Mouse (Mus musculus): ENCODE data around the gene Lpcat2b. TPM values are rescaled to one million over a fixed set of nuclear protein-coding genes. Genes with fewer than 3 reads are reported as not detected.
"Not testable (repeated sequence)": the region's sequence is repeated elsewhere in the genome, so short reads cannot be mapped to it uniquely, and the experiment has no call there.

Gene Lpcat2b
- not detected in 2 replicates for polyA plus RNA-seq (2015; fragmentation: Nextera tagmentation; extraction: Ambion mirVana)

DNA sequence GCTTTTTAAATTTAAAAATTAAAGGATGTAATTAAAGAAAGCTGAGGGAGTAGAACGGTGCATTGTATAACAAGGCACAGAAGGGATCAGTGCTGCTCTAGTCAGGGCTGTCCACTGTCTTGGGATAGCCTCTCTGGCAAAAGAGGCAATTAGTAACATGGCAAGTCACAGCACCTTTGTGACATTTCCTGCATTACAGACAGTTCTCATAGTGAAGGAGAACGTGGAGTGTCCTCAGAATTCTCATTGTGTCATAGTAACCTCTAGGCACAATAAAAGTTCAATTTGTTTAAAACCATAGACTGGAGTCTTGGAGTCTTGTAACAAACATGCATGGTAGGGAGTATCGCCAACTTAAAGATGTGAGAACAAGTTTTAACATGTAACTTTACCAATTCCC lies at the start of gene Lpcat2b:
Gene Lpcat2b (plus strand): TSS at position 301 of the 400 bp plus-strand sequence.
- Histone ChIP-seq H3K4me2 (ENCODE audit: low read depth, low read length) (no peak within 1 kb of the TSS), H3K4me1 (ENCODE audit: control insufficient read depth, low read depth, low read length) (0 out of 2 replicates have a peak, but pooled peaks cover 2% of the 10 kb centered on the region), H3K27me3 (ENCODE audit: control insufficient read depth, insufficient read depth, low read depth, low read length) (no peaks in the 10 kb centered on the region; the same call in 1 of the 2 replicates), H3K36me3 (ENCODE audit: control insufficient read depth, insufficient read depth) (no peaks in the 10 kb centered on the region), H3K27ac (ENCODE audit: low read length) (no peak within 1 kb of the TSS), H3K9me3 (replicated peaks; ENCODE audit: control insufficient read depth, low read length) (no peaks in the 10 kb centered on the region), H3K9ac (ENCODE audit: low read depth, low read length) (no peak within 1 kb of the TSS), H3K4me3 (ENCODE audit: low read depth, low read length) (no peak within 1 kb of the TSS)
- WGBS (ENCODE audit: insufficient replicate concordance): 48% methylated on average over 3 of the region's 3 CpGs
- no peak for ATAC-seq (ENCODE audit: low read depth)

DNA sequence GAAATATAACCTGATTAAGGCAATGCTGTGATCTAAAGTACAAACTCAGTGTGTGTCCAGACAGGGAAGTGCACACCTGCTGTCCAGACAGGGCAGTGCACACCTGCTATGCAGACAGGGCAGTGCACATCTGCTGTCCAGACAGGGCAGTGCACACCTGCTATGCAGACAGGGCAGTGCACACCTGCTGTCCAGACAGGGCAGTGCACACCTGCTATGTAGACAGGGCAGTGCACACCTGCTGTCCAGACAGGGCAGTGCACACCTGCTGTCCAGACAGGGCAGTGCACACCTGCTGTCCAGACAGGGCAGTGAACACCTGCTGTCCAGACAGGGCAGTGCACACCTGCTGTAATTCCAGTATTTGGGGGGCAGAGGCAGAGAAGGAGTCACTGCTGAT lies 44.9 kb upstream of the Lpcat2b start:
- H3K4me1 ChIP-seq (ENCODE audit: control insufficient read depth, low read depth, low read length); ATAC-seq (ENCODE audit: low read depth); H3K4me2 ChIP-seq (ENCODE audit: low read depth, low read length); H3K27ac ChIP-seq (ENCODE audit: low read length); H3K27me3 ChIP-seq (ENCODE audit: control insufficient read depth, insufficient read depth, low read depth, low read length); H3K36me3 ChIP-seq (ENCODE audit: control insufficient read depth, insufficient read depth); H3K4me3 ChIP-seq (ENCODE audit: low read depth, low read length); H3K9me3 ChIP-seq (replicated peaks; ENCODE audit: control insufficient read depth, low read length); H3K9ac ChIP-seq (ENCODE audit: low read depth, low read length): not testable (repeated sequence)

GRCm38 (mm10) chr5:107387788-107388187 lies 43.6 kb upstream of the Lpcat2b start:
- Histone ChIP-seq H3K4me3 (ENCODE audit: low read depth, low read length) (no peak overlapping the region), H3K9ac (ENCODE audit: low read depth, low read length) (no peak overlapping the region), H3K36me3 (ENCODE audit: control insufficient read depth, insufficient read depth) (no peaks in the 10 kb centered on the region), H3K27me3 (ENCODE audit: control insufficient read depth, insufficient read depth, low read depth, low read length) (no peaks in the 10 kb centered on the region), H3K4me1 (ENCODE audit: control insufficient read depth, low read depth, low read length) (no peaks in the 10 kb centered on the region), H3K27ac (ENCODE audit: low read length) (no peak overlapping the region), H3K9me3 (replicated peaks; ENCODE audit: control insufficient read depth, low read length) (no peaks in the 10 kb centered on the region), H3K4me2 (ENCODE audit: low read depth, low read length) (no peak overlapping the region)
- 75% methylated on average over 1 of the region's 1 CpGs for WGBS (ENCODE audit: insufficient replicate concordance)
- ATAC-seq (ENCODE audit: low read depth): no peak

DNA sequence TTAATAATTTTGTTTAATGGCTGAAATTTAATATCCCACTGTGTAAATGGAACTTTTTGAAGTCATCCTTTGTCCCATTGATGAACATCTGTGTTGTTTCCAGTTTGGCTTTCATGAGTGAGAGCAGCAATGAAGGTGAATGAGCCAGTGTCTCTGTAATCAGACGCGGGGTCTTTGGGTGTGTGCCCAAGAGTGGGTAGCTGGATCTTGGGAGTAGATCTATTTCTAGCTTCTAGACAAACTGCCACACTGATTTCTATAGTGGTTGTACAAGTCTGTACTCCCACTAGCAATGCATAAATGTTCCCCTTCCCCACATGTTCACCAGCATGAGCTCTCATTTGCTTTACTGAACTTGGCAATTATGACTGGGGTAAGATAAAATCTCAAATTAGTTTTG lies 42.0 kb upstream of the Lpcat2b start:
- H3K4me3 ChIP-seq (ENCODE audit: low read depth, low read length): no peak overlapping the region
- no peaks in the 10 kb centered on the region for H3K9me3 ChIP-seq (replicated peaks; ENCODE audit: control insufficient read depth, low read length)
- H3K27ac ChIP-seq (ENCODE audit: low read length): no peak overlapping the region

DNA sequence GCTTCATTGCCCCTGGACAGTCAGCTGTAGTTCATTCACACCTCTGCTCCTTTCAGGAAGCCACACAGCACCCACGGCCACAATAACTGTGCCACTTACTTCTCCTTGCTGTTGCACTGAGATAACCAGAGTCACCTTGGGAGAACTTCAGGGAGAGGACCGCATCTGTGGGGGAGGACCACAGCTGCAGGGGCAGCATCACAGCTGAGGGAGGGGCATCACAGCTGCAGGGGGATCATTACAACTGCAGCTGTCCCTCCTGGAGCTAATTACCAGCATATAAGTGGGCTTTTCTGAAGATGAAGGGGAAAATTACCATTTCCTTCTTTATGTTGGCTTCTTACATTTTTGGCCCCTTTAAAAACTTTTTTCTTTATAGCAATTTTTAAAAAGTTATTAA lies 36.9 kb upstream of the Lpcat2b start:
- no peak for ATAC-seq (ENCODE audit: low read depth)
- WGBS (ENCODE audit: insufficient replicate concordance): 34% methylated on average over 2 of the region's 2 CpGs
- no peaks in the 10 kb centered on the region for H3K9me3 ChIP-seq (replicated peaks; ENCODE audit: control insufficient read depth, low read length)
- H3K36me3 ChIP-seq (ENCODE audit: control insufficient read depth, insufficient read depth): no peaks in the 10 kb centered on the region
- H3K27me3 ChIP-seq (ENCODE audit: control insufficient read depth, insufficient read depth, low read depth, low read length): no peaks in the 10 kb centered on the region
- no peak overlapping the region for H3K4me3 ChIP-seq (ENCODE audit: low read depth, low read length)
- H3K4me2 ChIP-seq (ENCODE audit: low read depth, low read length): no peak overlapping the region
- H3K9ac ChIP-seq (ENCODE audit: low read depth, low read length): no peak overlapping the region
- no peaks in the 10 kb centered on the region for H3K4me1 ChIP-seq (ENCODE audit: control insufficient read depth, low read depth, low read length)
- H3K27ac ChIP-seq (ENCODE audit: low read length): no peak overlapping the region

More for the DNA sequence above, 42.0 kb upstream of the Lpcat2b start:
- H3K4me2 ChIP-seq (ENCODE audit: low read depth, low read length): no peak overlapping the region
- no peaks in the 10 kb centered on the region for H3K36me3 ChIP-seq (ENCODE audit: control insufficient read depth, insufficient read depth)
- H3K9ac ChIP-seq (ENCODE audit: low read depth, low read length): no peak overlapping the region
- H3K4me1 ChIP-seq (ENCODE audit: control insufficient read depth, low read depth, low read length): no peaks in the 10 kb centered on the region
- 77% methylated on average over 2 of the region's 2 CpGs for WGBS (ENCODE audit: insufficient replicate concordance)
- ATAC-seq (ENCODE audit: low read depth): no peak
- no peaks in the 10 kb centered on the region for H3K27me3 ChIP-seq (ENCODE audit: control insufficient read depth, insufficient read depth, low read depth, low read length)

- WGBS (ENCODE audit: insufficient replicate concordance): 16% methylated on average over 5 of the region's 5 CpGs
- 0 out of 2 replicates have a peak within 1 kb of the TSS, but pooled peaks have one; percentile 5 for H3K9ac ChIP-seq (ENCODE audit: low read depth, low read length)
- H3K36me3 ChIP-seq (ENCODE audit: control insufficient read depth, insufficient read depth): no peaks in the 10 kb centered on the region
- no peaks in the 10 kb centered on the region for H3K4me1 ChIP-seq (ENCODE audit: control insufficient read depth, low read depth, low read length)
- peak within 1 kb of the TSS; percentile 56 for H3K4me3 ChIP-seq (ENCODE audit: low read depth, low read length)
- H3K27ac ChIP-seq (ENCODE audit: low read length): no peak within 1 kb of the TSS
- no peak for ATAC-seq (ENCODE audit: low read depth)
- no peaks in the 10 kb centered on the region for H3K9me3 ChIP-seq (replicated peaks; ENCODE audit: control insufficient read depth, low read length)
- peak within 1 kb of the TSS; percentile 53 for H3K4me2 ChIP-seq (ENCODE audit: low read depth, low read length)
- peaks cover 39% of the 10 kb centered on the region for H3K27me3 ChIP-seq (ENCODE audit: control insufficient read depth, insufficient read depth, low read depth, low read length)
Measured at GRCm38 (mm10) chr5:107402436-107402835, 28.9 kb upstream of the Lpcat2b start, which contains the start of gene Ephx4. TSS of gene Ephx4 (plus strand) at chr5:107402736.

- WGBS (ENCODE audit: insufficient replicate concordance): under 1% methylated on average over 72 of the region's 80 CpGs
- H3K9ac ChIP-seq (ENCODE audit: low read depth, low read length): 0 out of 2 replicates have a peak overlapping the region, but pooled peaks have one; percentile 5
- H3K36me3 ChIP-seq (ENCODE audit: control insufficient read depth, insufficient read depth): no peaks in the 10 kb centered on the region
- H3K27me3 ChIP-seq (ENCODE audit: control insufficient read depth, insufficient read depth, low read depth, low read length): peaks cover 39% of the 10 kb centered on the region
- 0 out of 2 replicates have a peak, but pooled peaks have one; percentile 19 for ATAC-seq (ENCODE audit: low read depth)
- peak overlapping the region; percentile 53 for H3K4me2 ChIP-seq (ENCODE audit: low read depth, low read length)
- H3K27ac ChIP-seq (ENCODE audit: low read length): no peak overlapping the region
- H3K9me3 ChIP-seq (replicated peaks; ENCODE audit: control insufficient read depth, low read length): no peaks in the 10 kb centered on the region
- H3K4me1 ChIP-seq (ENCODE audit: control insufficient read depth, low read depth, low read length): no peaks in the 10 kb centered on the region
- H3K4me3 ChIP-seq (ENCODE audit: low read depth, low read length): peak overlapping the region; percentile 56
Measured at GRCm38 (mm10) chr5:107403011-107403946, 28.1 kb upstream of the Lpcat2b start.

DNA sequence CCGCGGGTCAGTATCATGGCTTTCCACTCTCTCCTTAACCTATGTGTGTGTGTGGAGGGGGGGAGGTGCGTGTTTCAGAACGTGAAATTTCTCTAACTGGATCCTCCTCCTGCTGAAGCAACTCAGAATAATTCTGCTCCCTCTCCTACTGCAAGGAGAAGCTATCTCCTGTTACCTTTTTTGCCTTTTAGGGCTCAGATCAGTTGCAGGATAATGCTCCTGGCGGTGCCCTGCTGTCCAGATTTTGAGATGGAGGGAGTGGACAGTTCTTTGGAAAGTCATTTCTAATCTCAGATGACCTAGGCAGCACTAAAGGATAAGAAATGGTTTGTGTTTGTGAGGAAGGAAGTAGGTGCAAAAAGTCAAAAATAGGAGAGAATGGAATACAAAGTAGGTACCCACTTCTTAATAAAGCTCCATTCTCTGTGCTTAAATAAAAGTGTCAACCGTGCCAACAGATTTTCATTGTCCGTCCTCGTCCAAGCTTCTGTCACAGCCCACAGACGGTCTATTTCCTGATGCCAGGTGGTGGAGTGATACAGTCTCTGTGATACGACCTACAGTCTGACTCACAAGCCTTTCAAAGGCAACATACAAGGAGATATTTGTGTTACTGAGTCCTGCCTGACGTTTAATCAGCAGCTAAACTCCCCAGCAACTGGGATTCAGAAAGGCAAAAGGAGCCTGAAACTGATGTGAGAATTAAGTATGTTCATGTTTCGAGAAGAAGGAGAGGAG lies 27.2 kb upstream of the Lpcat2b start:
- Histone ChIP-seq H3K27me3 (ENCODE audit: control insufficient read depth, insufficient read depth, low read depth, low read length) (peaks cover 39% of the 10 kb centered on the region), H3K4me2 (ENCODE audit: low read depth, low read length) (peak overlapping the region; percentile 53), H3K4me1 (ENCODE audit: control insufficient read depth, low read depth, low read length) (no peaks in the 10 kb centered on the region), H3K9me3 (replicated peaks; ENCODE audit: control insufficient read depth, low read length) (no peaks in the 10 kb centered on the region), H3K27ac (ENCODE audit: low read length) (no peak overlapping the region), H3K4me3 (ENCODE audit: low read depth, low read length) (peak overlapping the region; percentile 56), H3K9ac (ENCODE audit: low read depth, low read length) (no peak overlapping the region), H3K36me3 (ENCODE audit: control insufficient read depth, insufficient read depth) (no peaks in the 10 kb centered on the region)
- no peak for ATAC-seq (ENCODE audit: low read depth)
- 28% methylated on average over 12 of the region's 12 CpGs for WGBS (ENCODE audit: insufficient replicate concordance)
